Mouse (Mus musculus) CH12.LX (cell line): ENCODE data around the gene Cggbp1. TPM values are rescaled to one million over a fixed set of nuclear protein-coding genes. Genes with fewer than 3 reads are reported as not detected.

Experiments used
- DNase-seq: peaks from one replicate; pipeline ENCODE4 v3.0.0-alpha.2; 2013; ENCODE audit errors: extremely low read depth
- H3K27ac ChIP-seq: 2 replicates; pipeline ENCODE4 v1.5.1; 2012; ENCODE audit warnings: low read depth, mild to moderate bottlenecking, control low read depth, moderate library complexity; ENCODE audit not compliant: insufficient read depth
- H3K27me3 ChIP-seq: replicated peaks from 2 replicates; pipeline ENCODE3; 2012; ENCODE audit warnings: inconsistent platforms
- H3K36me3 ChIP-seq, 2 experiments: replicated peaks in 1 of 2; 2 replicates each; pipeline versions ENCODE3 to v1.6.1; 2012; ENCODE audit warnings: inconsistent platforms in 1 of 2, low read length in 1 of 2, mild to moderate bottlenecking in 1 of 2, mixed read lengths in 1 of 2, moderate library complexity in 1 of 2; ENCODE audit not compliant: control insufficient read depth in 1 of 2, insufficient read depth in 1 of 2
- H3K4me1 ChIP-seq, 2 experiments: 2 replicates each; pipeline ENCODE4 v1.6.1; 2012; ENCODE audit warnings: inconsistent platforms in 1 of 2, moderate library complexity in 1 of 2; ENCODE audit not compliant: insufficient read depth in 2 of 2, control insufficient read depth in 1 of 2
- H3K4me2 ChIP-seq: 2 replicates; pipeline ENCODE4 v1.6.1; 2012; ENCODE audit warnings: low read depth, mild to moderate bottlenecking, control low read depth; ENCODE audit not compliant: poor library complexity, insufficient read depth, severe bottlenecking
- H3K4me3 ChIP-seq, 3 experiments: fragments of 150-350 bp in 1 of 3; sonication (generic) in 1 of 3; replicated peaks in 1 of 3; 2 replicates each; pipeline versions ENCODE3 to v1.5.1; 2011 to 2012; ENCODE audit warnings: low read depth in 2 of 3, low read length in 2 of 3, mild to moderate bottlenecking in 2 of 3, moderate library complexity in 2 of 3, control low read depth in 1 of 3, improper control_type of control experiment in 1 of 3, inconsistent platforms in 1 of 3, mixed read lengths in 1 of 3; ENCODE audit not compliant: poor library complexity in 1 of 3
- H3K79me2 ChIP-seq: replicated peaks from 2 replicates; pipeline ENCODE4 v1.6.1; 2012; ENCODE audit warnings: mild to moderate bottlenecking, moderate library complexity; ENCODE audit not compliant: control insufficient read depth, poor library complexity, insufficient read depth, severe bottlenecking; ENCODE audit errors: extremely low read depth
- H3K9ac ChIP-seq: 2 replicates; pipeline ENCODE4 v1.6.1; 2012; ENCODE audit warnings: low read depth, mild to moderate bottlenecking, control low read depth, moderate library complexity; ENCODE audit not compliant: insufficient read depth
- H3K9me3 ChIP-seq: replicated peaks from 2 replicates; pipeline ENCODE3; 2012; ENCODE audit warnings: low read length, inconsistent platforms, mixed read lengths
- CHD1 ChIP-seq: IDR thresholded peaks from 2 replicates; pipeline ENCODE4 v1.6.1; 2012; ENCODE audit warnings: low read depth, low read length, improper control_type of control experiment, inconsistent platforms
- CTCF ChIP-seq, 2 experiments: IDR thresholded peaks in 1 of 2; conservative IDR thresholded peaks in 1 of 2; 2 replicates each; pipeline ENCODE4 v1.5.1; 2011 to 2012; ENCODE audit warnings: low read depth in 2 of 2, low read length in 2 of 2, improper control_type of control experiment in 1 of 2, inconsistent platforms in 1 of 2, mild to moderate bottlenecking in 1 of 2, moderate library complexity in 1 of 2
- E2F4 ChIP-seq: IDR thresholded peaks from 2 replicates; pipeline ENCODE4 v1.6.1; 2011; ENCODE audit warnings: low read depth, low read length, improper control_type of control experiment; ENCODE audit not compliant: insufficient replicate concordance
- HCFC1 ChIP-seq: IDR thresholded peaks from 2 replicates; pipeline ENCODE4 v1.6.1; 2012; ENCODE audit warnings: low read depth, mild to moderate bottlenecking, inconsistent platforms, low read length, improper control_type of control experiment
- JUN ChIP-seq: IDR thresholded peaks from 2 replicates; pipeline ENCODE4 v1.6.1; 2011; ENCODE audit warnings: low read depth, mild to moderate bottlenecking, low read length, improper control_type of control experiment, moderate library complexity; ENCODE audit not compliant: insufficient read depth
- JUND ChIP-seq: conservative IDR thresholded peaks from 2 replicates; pipeline ENCODE4 v1.6.1; 2011; ENCODE audit warnings: low read depth, low read length, improper control_type of control experiment
- KAT2A ChIP-seq: IDR thresholded peaks from 2 replicates; pipeline ENCODE4 v1.6.1; 2012; ENCODE audit warnings: low read length, improper control_type of control experiment, inconsistent platforms; ENCODE audit not compliant: insufficient replicate concordance
- MEF2A ChIP-seq: IDR thresholded peaks from 2 replicates; pipeline ENCODE4 v1.6.1; 2014; ENCODE audit warnings: low read depth, mild to moderate bottlenecking, inconsistent platforms, low read length, improper control_type of control experiment, borderline replicate concordance
- MXI1 ChIP-seq: IDR thresholded peaks from 2 replicates; pipeline ENCODE4 v1.6.1; 2011; ENCODE audit warnings: mild to moderate bottlenecking, low read depth, low read length, improper control_type of control experiment
- PAX5 ChIP-seq: IDR thresholded peaks from 2 replicates; pipeline ENCODE4 v1.6.1; 2012; ENCODE audit warnings: low read length, inconsistent platforms, mixed read lengths
- POLR2AphosphoS2 ChIP-seq: IDR thresholded peaks from 2 replicates; pipeline ENCODE4 v1.6.1; 2011; ENCODE audit warnings: low read depth, low read length, improper control_type of control experiment
- RAD21 ChIP-seq: IDR thresholded peaks from 2 replicates; pipeline ENCODE4 v1.6.1; 2011; ENCODE audit warnings: low read depth, mild to moderate bottlenecking, low read length, improper control_type of control experiment, moderate library complexity
- SIN3A ChIP-seq: IDR thresholded peaks from 2 replicates; pipeline ENCODE4 v1.6.1; 2012; ENCODE audit warnings: low read length, improper control_type of control experiment, inconsistent platforms
- SMC3 ChIP-seq: IDR thresholded peaks from 2 replicates; pipeline ENCODE4 v1.6.1; 2011; ENCODE audit warnings: low read depth, low read length, improper control_type of control experiment
- TBP ChIP-seq: conservative IDR thresholded peaks from 2 replicates; pipeline ENCODE4 v1.6.1; 2011; ENCODE audit warnings: low read depth, low read length, improper control_type of control experiment
- ZC3H11A ChIP-seq: IDR thresholded peaks from 2 replicates; pipeline ENCODE4 v1.6.1; 2012; ENCODE audit warnings: low read depth, mild to moderate bottlenecking, inconsistent platforms, low read length, improper control_type of control experiment
- ZKSCAN1 ChIP-seq: IDR thresholded peaks from 2 replicates; pipeline ENCODE4 v1.6.1; 2012; ENCODE audit warnings: low read depth, inconsistent platforms, low read length, improper control_type of control experiment, borderline replicate concordance
- ZMIZ1 ChIP-seq: IDR thresholded peaks from 2 replicates; pipeline ENCODE4 v1.6.1; 2012; ENCODE audit warnings: low read depth, mild to moderate bottlenecking, inconsistent platforms, low read length, improper control_type of control experiment
- ZNF384 ChIP-seq: IDR thresholded peaks from 2 replicates; pipeline ENCODE4 v1.6.1; 2012; ENCODE audit warnings: low read depth, low read length, improper control_type of control experiment, inconsistent platforms
- dilution Hi-C: fragments of 300-500 bp; cut with MboI; formaldehyde crosslinking; loops from 2 replicates; pipeline ENCODE4 v1.14.3; 2020; ENCODE audit warnings: low sequenced_read_pairs; ENCODE audit not compliant: extremely low pct_unique_long_range_greater_than_20kb, extremely low pct_ligation_motif_present
- in situ Hi-C: fragments of 300-500 bp; cut with MboI; formaldehyde crosslinking; loops from 3 replicates; pipeline ENCODE4 v1.14.3; 2019; ENCODE audit warnings: low sequenced_read_pairs, low pct_ligation_motif_present, low pct_unique_long_range_greater_than_20kb, mixed read lengths
- polyA plus RNA-seq: library from polyadenylated mRNA; unstranded; fragments of >175 nt; gene quantifications from 2 replicates; pipeline ENCODE4 v1.2.1, GENCODE M21; 2012; ENCODE audit warnings: low read depth; ENCODE audit not compliant: insufficient read length
- total RNA-seq, 2 experiments: library from RNA; depleted of rRNA; stranded (reverse); fragments of 300-350 nt in 1 of 2; fragments of >200 nt in 1 of 2; gene quantifications; 2 replicates each; pipeline ENCODE4 v1.2.3; 2012 to 2014

Gene Cggbp1
- total and polyA plus RNA-seq, 3 experiments = 38.5 to 86.5 (median 71.1) TPM

GRCm38 (mm10) chr16:64817094-64817765, 34.6 kb upstream of the Cggbp1 start:
- Histone ChIP-seq H3K9ac (no peak overlapping the region), H3K9me3 (no peaks in the 10 kb centered on the region), H3K4me3 (no peak overlapping the region), H3K4me1 (peaks cover 0 to 4% of the 10 kb centered on the region in 2 experiments; a peak in 1 of 4 replicates), H3K27me3 (no peaks in the 10 kb centered on the region), H3K36me3 (peaks cover 0 to 31% of the 10 kb centered on the region in 2 experiments), H3K79me2 (no peaks in the 10 kb centered on the region), H3K4me2 (no peak overlapping the region), H3K27ac (no peak overlapping the region)
- in situ Hi-C loops = no loop called here
- dilution Hi-C loops = no loop called here
- no peak for DNase-seq
- TF ChIP-seq CHD1 (no peak), SMC3 (no peak), ZKSCAN1 (no peak), MEF2A (no peak), SIN3A (no peak), ZNF384 (no peak), MXI1 (no peak), POLR2AphosphoS2 (no peak), CTCF (conservative IDR thresholded peaks at IDR 0.05 in 1 of 2, IDR thresholded peaks at IDR 0.05 in 1 of 2; ENCODE audit: low read depth in 2 of 2, low read length in 2 of 2) (no peak), PAX5 (no peak), ZC3H11A (no peak), TBP (no peak), ZMIZ1 (no peak), RAD21 (no peak), HCFC1 (no peak), E2F4 (no peak)

GRCm38 (mm10) chr16:64823890-64824289, 27.9 kb upstream of the Cggbp1 start:
- in situ Hi-C loops (no loop called here), dilution Hi-C loops (no loop called here)
- no peak overlapping the region for H3K27ac ChIP-seq
- no peak overlapping the region for H3K9ac ChIP-seq
- H3K36me3 ChIP-seq = peaks cover 0 to 29% of the 10 kb centered on the region in 2 experiments
- 0 out of 2 replicates have a peak, but pooled peaks have one; percentile 50 for TF ChIP-seq JUND
- TF ChIP-seq JUN = peak; percentile 23; the same call in 1 of the 2 replicates
- no peak for TF ChIP-seq KAT2A
- H3K79me2 ChIP-seq = no peaks in the 10 kb centered on the region
- H3K4me2 ChIP-seq = no peak overlapping the region
- peaks cover 4 to 18% of the 10 kb centered on the region in 2 experiments for H3K4me1 ChIP-seq
- no peak overlapping the region for H3K4me3 ChIP-seq
- no peaks in the 10 kb centered on the region for H3K9me3 ChIP-seq
- no peaks in the 10 kb centered on the region for H3K27me3 ChIP-seq
- no peak for DNase-seq
